Mouse (Mus musculus): ENCODE measurements around the gene Gpr142.

Gpr142 gene

DNA sequence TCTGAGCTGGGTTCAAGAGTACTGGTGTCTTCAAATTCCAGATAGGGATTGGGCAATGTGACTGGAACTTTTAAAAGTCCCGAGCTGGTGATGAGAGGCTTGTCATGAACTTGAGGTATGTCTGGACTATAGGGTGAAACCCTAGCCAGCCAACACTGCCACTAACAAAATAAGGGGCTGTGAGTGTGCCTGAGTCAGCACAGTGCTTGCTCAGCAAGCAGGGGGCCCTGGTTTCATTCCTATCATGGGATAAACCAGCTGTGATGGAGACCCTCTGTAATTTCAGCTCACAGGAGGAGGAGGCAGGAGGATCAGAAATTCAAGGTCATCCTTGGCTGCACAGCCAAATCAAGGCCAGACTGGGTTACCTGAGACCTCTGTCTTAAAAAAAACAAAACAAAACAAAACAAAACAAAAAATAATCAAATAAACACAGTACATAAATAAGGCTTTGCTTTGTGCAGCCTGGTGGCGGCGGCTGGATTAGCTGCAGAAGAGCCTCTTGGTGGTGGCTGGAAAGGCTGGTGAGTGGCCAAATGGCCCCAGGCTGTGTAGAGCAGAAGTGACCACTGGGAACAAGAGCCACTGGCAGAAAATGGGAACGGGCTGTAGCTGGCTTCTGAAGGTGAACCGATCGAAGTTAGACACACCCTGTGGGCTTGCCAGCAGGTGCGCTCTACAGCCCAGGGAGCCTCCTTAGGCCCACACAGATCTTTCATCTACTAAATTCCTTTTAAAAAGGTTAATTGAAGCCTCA, 45.9 kb downstream of the Gpr142 start:
- no peak for DNase-seq (ENCODE audit: low spot score)

DNA sequence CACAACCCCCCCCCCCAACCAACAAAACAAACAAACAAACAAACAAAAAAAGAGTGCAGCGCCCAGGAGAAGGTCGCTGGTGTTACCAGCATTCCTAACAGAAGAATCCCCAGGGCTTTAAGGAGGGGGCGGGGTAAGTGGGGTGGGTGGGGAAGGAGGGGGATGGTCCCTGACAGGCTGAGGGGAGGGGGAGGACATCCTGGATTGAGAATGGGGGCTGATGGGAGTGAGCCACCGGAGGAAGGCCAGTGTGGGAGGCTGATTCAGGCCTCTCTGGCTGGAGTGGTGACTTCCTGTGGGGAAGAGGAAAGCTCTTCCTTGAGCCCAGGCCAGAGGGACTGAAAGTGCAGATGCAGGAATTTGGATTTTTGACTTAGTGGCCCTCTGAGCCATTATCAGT, 47.6 kb downstream of the Gpr142 start:
- DNase-seq (ENCODE audit: low spot score), result no peak

DNA sequence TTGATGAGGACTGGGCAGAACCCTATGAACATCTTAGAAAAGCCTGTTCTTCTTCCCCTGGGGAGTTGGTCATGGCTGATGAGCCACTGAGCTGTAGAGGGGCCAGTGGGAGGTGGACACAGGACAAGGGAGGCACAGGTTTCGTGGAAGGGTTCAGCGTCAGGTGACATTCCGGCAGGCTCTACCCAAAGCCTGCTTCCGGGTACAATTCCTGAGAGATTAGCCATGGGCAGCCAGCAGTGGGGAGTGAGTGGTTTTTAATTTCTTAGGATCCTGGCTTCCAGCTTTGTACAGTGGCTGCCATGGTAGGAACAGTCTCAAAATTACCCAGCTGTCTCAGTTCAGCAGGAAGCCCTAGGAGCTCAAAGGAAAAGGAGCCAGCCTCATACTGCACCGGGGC, 48.3 kb downstream of the Gpr142 start:
- no peak for DNase-seq (ENCODE audit: low spot score)

DNA sequence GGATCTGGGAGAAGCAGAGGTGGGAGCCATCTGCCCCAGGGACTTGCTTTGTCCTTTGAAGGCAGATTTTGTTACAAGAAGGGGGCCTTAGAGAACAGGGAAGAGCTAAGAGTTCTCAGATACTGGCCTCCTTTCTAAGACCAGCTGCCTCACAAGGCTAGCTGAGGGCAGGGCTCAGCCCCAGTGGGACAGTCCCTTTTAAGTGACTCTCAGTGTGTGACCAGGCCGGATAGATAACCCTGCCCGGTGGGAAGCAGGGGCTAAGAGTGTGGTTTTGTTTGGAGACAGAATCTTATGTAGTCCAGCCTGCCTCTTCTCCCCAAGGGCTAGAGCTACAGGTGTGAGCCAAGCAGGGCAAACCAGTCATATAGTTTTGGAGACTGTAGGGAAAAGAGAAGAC, 50.8 kb downstream of the Gpr142 start:
- no peak for DNase-seq (ENCODE audit: low spot score)

GRCm38 (mm10) chr11:114850066-114850451, 51.3 kb downstream of the Gpr142 start:
- DNase-seq (ENCODE audit: low spot score), result no peak

DNA sequence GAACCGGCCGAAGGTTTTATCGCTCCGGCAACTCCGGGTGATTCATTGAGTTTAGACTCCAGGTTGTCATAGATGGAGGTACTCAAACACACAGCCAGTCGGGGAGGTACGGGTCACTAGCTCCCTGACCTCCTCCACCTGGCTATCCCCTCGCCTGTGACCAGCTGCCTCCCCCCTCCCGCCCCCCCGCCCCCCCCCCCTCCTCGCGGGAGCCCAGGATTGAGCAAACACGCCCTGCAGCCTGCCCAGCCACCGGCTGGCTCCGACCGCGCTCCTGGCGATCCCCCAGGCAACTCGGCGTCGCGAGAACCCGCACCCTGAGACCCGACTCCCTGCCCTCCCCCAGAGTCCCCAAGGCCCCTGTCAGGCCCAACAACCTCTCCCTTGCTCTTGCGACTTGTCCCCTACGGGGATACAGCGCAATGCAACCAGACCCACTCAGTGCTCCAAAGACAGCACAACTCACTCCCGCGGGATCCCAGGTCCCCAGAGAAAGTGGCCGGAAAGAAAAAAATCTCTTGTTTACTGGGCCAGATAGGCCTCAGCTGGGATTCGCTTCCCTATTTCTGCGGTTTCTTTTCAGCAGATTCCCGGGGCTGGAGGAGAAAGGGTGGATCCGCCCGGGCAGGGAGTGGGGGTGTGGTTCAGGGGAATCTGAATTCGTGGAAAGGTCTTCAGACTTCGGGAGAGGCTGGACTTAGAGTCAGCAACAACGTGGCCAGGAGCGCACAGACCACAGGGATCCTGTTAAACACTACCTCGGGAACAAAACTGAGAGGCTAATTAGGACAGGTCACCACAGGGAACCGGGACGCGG, 51.9 kb downstream of the Gpr142 start, which contains the start of gene Gprc5c:
TSS of gene Gprc5c (plus strand) at position 701 of the 817 bp plus-strand sequence.
- DNase-seq (ENCODE audit: low spot score), result peak; percentile 21

DNA sequence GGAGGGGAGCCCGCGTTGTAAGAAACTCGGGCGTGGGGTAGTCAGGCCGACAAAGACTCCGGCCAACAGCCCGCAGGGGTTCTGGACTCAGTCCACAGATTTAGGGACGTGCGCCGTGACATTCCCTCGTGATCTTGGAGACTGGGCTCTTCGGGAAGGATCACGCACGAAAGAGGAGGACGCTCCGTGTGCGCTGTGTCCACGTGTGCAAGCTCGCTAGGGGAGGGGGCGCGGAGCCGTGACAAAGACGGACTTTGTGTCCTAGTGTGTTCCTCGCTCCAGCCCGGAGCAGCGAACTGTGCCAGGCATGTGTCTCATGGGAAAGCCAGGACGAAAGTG, 52.5 kb downstream of the Gpr142 start:
- DNase-seq (ENCODE audit: low spot score), result no peak

DNA sequence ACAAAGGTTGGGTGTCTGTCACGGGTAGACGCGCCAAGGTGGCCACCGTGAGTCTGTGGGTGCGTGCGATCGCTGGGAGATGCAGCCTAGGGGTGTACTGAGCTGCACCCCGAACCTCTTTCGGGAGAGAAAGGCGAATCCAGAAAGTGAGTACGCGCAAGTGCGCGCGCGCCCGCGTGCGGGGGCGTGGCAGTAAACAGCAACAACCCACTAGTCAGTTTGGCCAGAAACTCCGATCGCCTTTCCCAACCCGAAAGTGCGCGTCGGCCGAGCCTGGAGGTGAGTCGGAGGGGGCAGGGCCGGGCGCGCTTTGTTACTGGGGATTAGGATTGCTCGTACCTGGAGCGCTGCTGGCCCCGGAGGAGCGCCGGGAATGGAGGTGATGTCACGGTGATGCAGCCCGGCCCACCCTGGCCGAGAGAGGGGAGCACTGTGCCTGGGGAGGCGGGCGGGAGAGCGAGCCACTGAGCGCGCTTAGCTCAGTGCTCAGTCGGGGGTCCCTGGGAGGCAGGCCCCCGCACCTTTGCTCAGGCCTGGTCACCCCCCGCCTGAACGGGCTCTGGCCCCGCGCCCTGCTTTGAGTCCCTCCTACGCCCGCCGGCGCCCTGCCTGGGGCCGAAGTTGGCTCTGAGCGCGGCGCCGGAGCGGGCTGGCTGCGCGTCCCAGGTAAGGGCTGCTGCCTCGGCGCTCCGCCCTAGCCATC, 53.0 kb downstream of the Gpr142 start:
- peak; percentile 46 for DNase-seq (ENCODE audit: low spot score)

GRCm38 (mm10) chr11:114852311-114853173, 53.8 kb downstream of the Gpr142 start:
- DNase-seq (ENCODE audit: low spot score), result no peak

DNA sequence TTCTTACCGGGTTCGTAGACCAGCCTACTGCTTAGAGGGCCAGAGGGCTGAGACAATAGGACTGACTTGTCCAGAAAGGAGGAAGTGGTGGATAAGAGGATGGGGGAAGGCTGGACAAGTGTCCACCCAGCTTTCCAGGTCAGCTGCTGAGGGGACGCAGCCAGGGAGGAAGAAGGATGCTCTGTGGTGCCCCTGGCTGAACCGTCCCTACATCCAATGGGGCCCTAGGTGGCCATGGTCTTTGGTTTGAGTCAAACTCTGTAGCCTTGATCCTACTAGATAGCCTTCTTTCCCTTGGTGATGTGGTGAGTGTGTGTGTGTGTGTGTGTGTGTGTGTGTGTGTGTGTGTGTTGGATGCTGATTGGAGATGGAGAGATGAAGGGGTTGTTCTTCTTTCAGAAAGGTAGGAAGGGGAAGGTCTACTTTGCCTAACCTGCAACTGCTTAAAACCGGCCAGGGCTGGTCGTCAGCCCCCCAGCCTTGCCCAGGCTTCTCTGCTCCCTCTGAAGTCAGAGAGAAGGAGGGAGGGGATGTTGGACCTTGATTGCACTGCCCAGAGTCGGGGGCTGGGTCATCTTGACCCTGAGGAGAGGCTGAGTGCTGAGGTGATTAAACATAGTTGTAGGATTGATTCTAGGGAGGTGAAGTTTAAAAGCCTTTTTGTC, 54.6 kb downstream of the Gpr142 start:
- no peak for DNase-seq (ENCODE audit: low spot score)

DNA sequence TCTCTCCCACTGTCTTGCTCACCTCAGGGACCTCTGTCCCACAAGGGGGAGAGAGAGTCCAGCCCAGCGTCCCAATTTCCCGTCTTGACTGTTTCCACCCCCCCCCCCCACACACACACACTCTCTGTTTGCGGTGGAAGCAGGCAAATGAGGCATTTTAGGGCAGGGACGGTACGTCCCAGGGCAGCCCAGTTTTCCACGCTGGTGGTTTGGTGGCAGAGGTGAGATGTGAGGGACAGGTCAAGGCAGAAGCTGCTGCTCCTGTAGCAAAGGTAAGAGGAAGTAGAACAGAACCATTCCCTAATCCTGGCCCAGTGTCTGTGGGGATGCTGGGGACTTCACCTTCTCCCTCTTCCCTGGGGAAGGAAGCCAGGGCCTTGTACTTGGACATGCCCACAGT, 55.9 kb downstream of the Gpr142 start:
- no peak for DNase-seq (ENCODE audit: low spot score)

DNA sequence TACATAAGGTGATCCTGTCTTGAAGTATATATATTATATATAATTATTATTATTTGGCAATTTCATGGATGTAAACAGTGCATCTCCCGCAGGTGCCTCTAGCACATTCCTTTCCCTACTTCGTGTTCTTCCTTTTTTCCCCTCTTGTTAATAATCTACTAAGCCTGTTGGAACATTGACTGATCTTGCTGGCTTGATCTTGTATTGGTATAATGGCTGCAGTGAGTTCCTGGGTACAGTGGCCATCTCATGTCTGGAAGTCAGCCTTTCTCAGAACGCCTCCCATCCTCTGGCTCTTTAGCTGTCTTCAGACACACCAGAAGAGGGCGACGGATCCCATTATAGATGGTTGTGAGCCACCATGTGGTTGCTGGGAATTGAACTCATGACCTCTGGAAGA, 57.4 kb downstream of the Gpr142 start:
- no peak for DNase-seq (ENCODE audit: low spot score)

Measured in ovary, adult 18-20 months (tissue).